Mouse (Mus musculus): ENCODE measurements around the gene Atp6v0d1. TPM values are rescaled to one million over a fixed set of nuclear protein-coding genes. Genes with fewer than 3 reads are reported as not detected.

Atp6v0d1 gene
- polyA plus RNA-seq, 1 experiment from 2014 or later = 64.5 TPM

GRCm38 (mm10) chr8:105514656-105515055 is 51.2 kb downstream of the Atp6v0d1 start:
- Histone ChIP-seq H3K4me3 (ENCODE audit: control insufficient read depth in 1 of 2, insufficient read depth in 1 of 2, low read depth in 1 of 2, low read length in 2 of 2) (no peak overlapping the region), H3K9me3 (ENCODE audit: control insufficient read depth, low read length) (no peaks in the 10 kb centered on the region), H3K27me3 (ENCODE audit: control insufficient read depth, insufficient read depth, low read length) (peaks cover 31% of the 10 kb centered on the region), H3K9ac (ENCODE audit: low read length) (no peak overlapping the region), H3K36me3 (ENCODE audit: control insufficient read depth, insufficient read depth, low read length) (no peaks in the 10 kb centered on the region), H3K4me1 (ENCODE audit: control insufficient read depth in 2 of 2, insufficient read depth in 2 of 2, low read length in 2 of 2) (peaks cover 11 to 24% of the 10 kb centered on the region in 2 experiments; a peak in 3 of 4 replicates), H3K4me2 (ENCODE audit: low read length) (no peak overlapping the region), H3K27ac (replicated peaks in 1 of 2; ENCODE audit: control insufficient read depth in 1 of 2, insufficient read depth in 1 of 2, low read depth in 2 of 2, low read length in 2 of 2) (no peak overlapping the region)
- 68% methylated on average over 5 of the region's 5 CpGs for WGBS
- no peak for ATAC-seq (ENCODE audit: insufficient number of reproducible peaks, insufficient read depth, low FRiP score, low read depth)

- H3K27ac ChIP-seq (replicated peaks in 1 of 2; ENCODE audit: control insufficient read depth in 1 of 2, insufficient read depth in 1 of 2, low read depth in 2 of 2, low read length in 2 of 2) = no peak overlapping the region
- H3K4me3 ChIP-seq (ENCODE audit: control insufficient read depth in 1 of 2, insufficient read depth in 1 of 2, low read depth in 1 of 2, low read length in 2 of 2) = no peak overlapping the region
- ATAC-seq (ENCODE audit: insufficient number of reproducible peaks, insufficient read depth, low FRiP score, low read depth) = no peak
- no peak overlapping the region for H3K4me2 ChIP-seq (ENCODE audit: low read length)
- no peaks in the 10 kb centered on the region for H3K9me3 ChIP-seq (ENCODE audit: control insufficient read depth, low read length)
- WGBS = 87% methylated on average over 6 of the region's 6 CpGs
- peaks cover 26% of the 10 kb centered on the region for H3K27me3 ChIP-seq (ENCODE audit: control insufficient read depth, insufficient read depth, low read length)
- H3K4me1 ChIP-seq (ENCODE audit: control insufficient read depth in 2 of 2, insufficient read depth in 2 of 2, low read length in 2 of 2) = peaks cover 12 to 22% of the 10 kb centered on the region in 2 experiments
- H3K36me3 ChIP-seq (ENCODE audit: control insufficient read depth, insufficient read depth, low read length) = no peaks in the 10 kb centered on the region
- H3K9ac ChIP-seq (ENCODE audit: low read length) = no peak overlapping the region
Observed at GRCm38 (mm10) chr8:105514194-105514593, 51.7 kb downstream of the Atp6v0d1 start.

GRCm38 (mm10) chr8:105509997-105510735 is 55.7 kb downstream of the Atp6v0d1 start:
- H3K4me3 ChIP-seq (ENCODE audit: control insufficient read depth in 1 of 2, insufficient read depth in 1 of 2, low read depth in 1 of 2, low read length in 2 of 2) = no peak overlapping the region
- H3K4me2 ChIP-seq (ENCODE audit: low read length) = no peak overlapping the region
- H3K27ac ChIP-seq (replicated peaks in 1 of 2; ENCODE audit: control insufficient read depth in 1 of 2, insufficient read depth in 1 of 2, low read depth in 2 of 2, low read length in 2 of 2) = no peak overlapping the region
- no peak overlapping the region for H3K9ac ChIP-seq (ENCODE audit: low read length)
- no peaks in the 10 kb centered on the region for H3K9me3 ChIP-seq (ENCODE audit: control insufficient read depth, low read length)
- H3K4me1 ChIP-seq (ENCODE audit: control insufficient read depth in 2 of 2, insufficient read depth in 2 of 2, low read length in 2 of 2) = peaks cover 0 to 6% of the 10 kb centered on the region in 2 experiments; a peak in 2 of 4 replicates
- no peaks in the 10 kb centered on the region for H3K27me3 ChIP-seq (ENCODE audit: control insufficient read depth, insufficient read depth, low read length)
- ATAC-seq (ENCODE audit: insufficient number of reproducible peaks, insufficient read depth, low FRiP score, low read depth) = no peak
- 49% methylated on average over 12 of the region's 12 CpGs for WGBS
- H3K36me3 ChIP-seq (ENCODE audit: control insufficient read depth, insufficient read depth, low read length) = no peaks in the 10 kb centered on the region

- no peak overlapping the region for H3K27ac ChIP-seq (replicated peaks in 1 of 2; ENCODE audit: control insufficient read depth in 1 of 2, insufficient read depth in 1 of 2, low read depth in 2 of 2, low read length in 2 of 2)
- peaks cover 0 to 3% of the 10 kb centered on the region in 2 experiments; a peak in 2 of 4 replicates for H3K4me1 ChIP-seq (ENCODE audit: control insufficient read depth in 2 of 2, insufficient read depth in 2 of 2, low read length in 2 of 2)
- H3K4me3 ChIP-seq (ENCODE audit: control insufficient read depth in 1 of 2, insufficient read depth in 1 of 2, low read depth in 1 of 2, low read length in 2 of 2) = no peak overlapping the region
- WGBS = 83% methylated on average over 1 of the region's 2 CpGs
- H3K9ac ChIP-seq (ENCODE audit: low read length) = no peak overlapping the region
- H3K9me3 ChIP-seq (ENCODE audit: control insufficient read depth, low read length) = no peaks in the 10 kb centered on the region
- ATAC-seq (ENCODE audit: insufficient number of reproducible peaks, insufficient read depth, low FRiP score, low read depth) = no peak
- H3K4me2 ChIP-seq (ENCODE audit: low read length) = no peak overlapping the region
- no peaks in the 10 kb centered on the region for H3K36me3 ChIP-seq (ENCODE audit: control insufficient read depth, insufficient read depth, low read length)
- H3K27me3 ChIP-seq (ENCODE audit: control insufficient read depth, insufficient read depth, low read length) = no peaks in the 10 kb centered on the region
Observed at GRCm38 (mm10) chr8:105508758-105509157, 57.1 kb downstream of the Atp6v0d1 start.

DNA sequence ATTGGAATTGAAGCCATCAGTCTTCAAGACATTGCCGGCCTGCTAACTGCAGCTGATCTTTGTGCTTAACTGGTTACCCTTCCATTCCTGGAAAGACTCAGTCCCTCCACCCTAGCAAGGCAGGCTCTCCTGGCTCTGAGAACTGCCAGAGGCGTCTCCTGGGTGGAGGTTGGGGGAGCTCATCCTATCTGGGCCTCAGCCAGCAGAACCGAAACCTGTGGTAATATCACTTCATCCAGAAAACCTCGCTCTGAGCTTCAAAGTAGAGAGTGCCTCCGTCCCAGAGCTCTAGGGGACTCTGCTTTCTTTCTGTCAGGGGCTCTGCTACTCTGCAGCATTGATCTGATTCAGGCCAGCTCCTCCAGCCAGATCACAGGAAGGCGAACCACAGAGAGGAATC is 58.9 kb downstream of the Atp6v0d1 start:
- H3K4me3 ChIP-seq (ENCODE audit: control insufficient read depth in 1 of 2, insufficient read depth in 1 of 2, low read depth in 1 of 2, low read length in 2 of 2) = no peak overlapping the region
- no peaks in the 10 kb centered on the region for H3K36me3 ChIP-seq (ENCODE audit: control insufficient read depth, insufficient read depth, low read length)
- WGBS = 65% methylated on average over 6 of the region's 6 CpGs
- no peak for ATAC-seq (ENCODE audit: insufficient number of reproducible peaks, insufficient read depth, low FRiP score, low read depth)
- no peaks in the 10 kb centered on the region for H3K9me3 ChIP-seq (ENCODE audit: control insufficient read depth, low read length)
- H3K27ac ChIP-seq (replicated peaks in 1 of 2; ENCODE audit: control insufficient read depth in 1 of 2, insufficient read depth in 1 of 2, low read depth in 2 of 2, low read length in 2 of 2) = no peak overlapping the region
- peak overlapping the region; percentile 8; the same call in 1 of the 2 replicates for H3K9ac ChIP-seq (ENCODE audit: low read length)
- peaks cover 0 to 3% of the 10 kb centered on the region in 2 experiments; a peak in 2 of 4 replicates for H3K4me1 ChIP-seq (ENCODE audit: control insufficient read depth in 2 of 2, insufficient read depth in 2 of 2, low read length in 2 of 2)
- no peaks in the 10 kb centered on the region for H3K27me3 ChIP-seq (ENCODE audit: control insufficient read depth, insufficient read depth, low read length)
- H3K4me2 ChIP-seq (ENCODE audit: low read length) = no peak overlapping the region

DNA sequence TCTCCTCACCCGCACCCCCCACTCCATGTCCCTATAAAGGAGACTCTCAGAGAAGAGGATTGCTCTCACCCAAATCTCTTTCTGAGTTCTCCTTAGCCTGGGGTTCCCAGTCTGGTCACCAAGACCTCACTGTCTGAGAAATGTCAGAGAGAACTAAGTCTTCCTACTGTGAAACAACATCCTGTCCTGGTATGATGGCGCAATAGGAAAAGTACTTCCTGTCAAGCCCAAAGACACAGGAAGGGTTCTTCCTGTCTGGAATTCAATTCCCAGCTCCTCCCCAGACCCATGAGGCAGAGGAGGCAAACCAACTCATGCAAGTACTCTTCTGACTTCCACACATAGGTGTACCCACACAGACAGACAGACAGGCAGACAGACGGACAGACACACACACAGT is 61.2 kb downstream of the Atp6v0d1 start:
- H3K27me3 ChIP-seq (ENCODE audit: control insufficient read depth, insufficient read depth, low read length) = no peaks in the 10 kb centered on the region
- no peaks in the 10 kb centered on the region for H3K36me3 ChIP-seq (ENCODE audit: control insufficient read depth, insufficient read depth, low read length)
- H3K27ac ChIP-seq (replicated peaks in 1 of 2; ENCODE audit: control insufficient read depth in 1 of 2, insufficient read depth in 1 of 2, low read depth in 2 of 2, low read length in 2 of 2) = peak overlapping the region; percentile 62 to 76
- H3K4me1 ChIP-seq (ENCODE audit: control insufficient read depth in 2 of 2, insufficient read depth in 2 of 2, low read length in 2 of 2) = peaks cover 0 to 3% of the 10 kb centered on the region in 2 experiments; a peak in 2 of 4 replicates
- WGBS = 86% methylated on average over 3 of the region's 3 CpGs
- H3K4me2 ChIP-seq (ENCODE audit: low read length) = no peak overlapping the region
- H3K9ac ChIP-seq (ENCODE audit: low read length) = no peak overlapping the region
- 0 out of 2 replicates have a peak, but pooled peaks have one; percentile 13 for ATAC-seq (ENCODE audit: insufficient number of reproducible peaks, insufficient read depth, low FRiP score, low read depth)
- no peak overlapping the region for H3K4me3 ChIP-seq (ENCODE audit: control insufficient read depth in 1 of 2, insufficient read depth in 1 of 2, low read depth in 1 of 2, low read length in 2 of 2)
- H3K9me3 ChIP-seq (ENCODE audit: control insufficient read depth, low read length) = no peaks in the 10 kb centered on the region

- no peaks in the 10 kb centered on the region for H3K9me3 ChIP-seq (ENCODE audit: control insufficient read depth, low read length)
- H3K4me3 ChIP-seq (ENCODE audit: control insufficient read depth in 1 of 2, insufficient read depth in 1 of 2, low read depth in 1 of 2, low read length in 2 of 2) = peak overlapping the region in 1 of 2 experiments; percentile 14; a peak in 2 of 4 replicates
- H3K4me2 ChIP-seq (ENCODE audit: low read length) = peak overlapping the region; percentile 29; the same call in 1 of the 2 replicates
- H3K27ac ChIP-seq (replicated peaks in 1 of 2; ENCODE audit: control insufficient read depth in 1 of 2, insufficient read depth in 1 of 2, low read depth in 2 of 2, low read length in 2 of 2) = no peak overlapping the region
- 56% methylated on average over 12 of the region's 12 CpGs for WGBS
- peak overlapping the region; percentile 8; the same call in 1 of the 2 replicates for H3K9ac ChIP-seq (ENCODE audit: low read length)
- no peaks in the 10 kb centered on the region for H3K36me3 ChIP-seq (ENCODE audit: control insufficient read depth, insufficient read depth, low read length)
- no peaks in the 10 kb centered on the region for H3K27me3 ChIP-seq (ENCODE audit: control insufficient read depth, insufficient read depth, low read length)
- H3K4me1 ChIP-seq (ENCODE audit: control insufficient read depth in 2 of 2, insufficient read depth in 2 of 2, low read length in 2 of 2) = peaks cover 4 to 13% of the 10 kb centered on the region in 2 experiments
- no peak for ATAC-seq (ENCODE audit: insufficient number of reproducible peaks, insufficient read depth, low FRiP score, low read depth)
Observed at GRCm38 (mm10) chr8:105499787-105500186, 66.1 kb downstream of the Atp6v0d1 start.

All from heart, embryonic 14.5 days (tissue).